18 mouse cellular contexts compared by ENCODE assay signal in the genomic region with DNA sequence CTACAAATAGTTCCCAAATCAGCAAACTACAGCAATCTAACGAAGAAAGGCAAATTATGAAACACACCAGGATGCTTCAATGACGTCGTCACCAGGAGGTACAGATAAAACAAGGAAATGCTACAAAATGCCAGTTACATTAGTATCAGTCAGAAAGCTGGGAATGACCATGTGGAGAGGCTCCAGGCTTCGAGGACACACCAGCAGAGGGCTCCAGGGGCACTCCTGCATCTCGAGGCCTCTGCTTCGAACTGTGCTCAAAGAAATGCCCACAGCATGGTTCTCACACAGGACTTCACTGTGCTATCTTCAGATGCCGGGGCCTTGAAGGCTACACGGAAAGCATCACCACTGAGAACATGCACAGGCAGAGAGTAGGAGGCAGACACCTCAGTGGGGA.
DNase-seq lines count a peak whose midpoint lies in the region; ATAC-seq and TF ChIP-seq lines count a peak whose summit lies in the region.
"Had no signal": no experiment of that assay in that cellular context is flagged by ENCODE, and none has a peak within 500 bp of the region (broad histone marks: within the 10 kb centered on the region; RNA-seq: fewer than 3 reads in every experiment).

No protein-coding gene starts in this region.

- intact Hi-C loops in heart, adult 2 months (cut with DNase I): no loop called here

- peaks cover 9% of the 10 kb centered on the region for H3K4me1 ChIP-seq in heart, adult 2 months (ENCODE audit: control insufficient read depth, insufficient read depth, low read length)
- H3K4me1 ChIP-seq in heart, embryonic 11.5 days (ENCODE audit: control insufficient read depth, insufficient read depth, low read length): peaks cover 15% of the 10 kb centered on the region
- peaks cover 11% of the 10 kb centered on the region; the same call in 1 of the 2 replicates for H3K4me1 ChIP-seq in liver, embryonic 12.5 days
- H3K4me1 ChIP-seq in stomach, postnatal 0 days (replicated peaks; ENCODE audit: control insufficient read depth, insufficient read depth): no peaks in the 10 kb centered on the region; the same call in 1 of the 2 replicates

- H3K36me3 ChIP-seq in heart, adult 2 months (ENCODE audit: control insufficient read depth, insufficient read depth, low read length): no peaks in the 10 kb centered on the region
- no peaks in the 10 kb centered on the region for H3K36me3 ChIP-seq in heart, embryonic 11.5 days (ENCODE audit: control insufficient read depth, insufficient read depth, low read length)
- peaks cover 19% of the 10 kb centered on the region for H3K36me3 ChIP-seq in liver, embryonic 12.5 days
- no peaks in the 10 kb centered on the region for H3K36me3 ChIP-seq in stomach, postnatal 0 days (ENCODE audit: control insufficient read depth, insufficient read depth, low read length)

- no peak for ATAC-seq in heart, embryonic 11.5 days (replicated peaks; ENCODE audit: insufficient number of reproducible peaks, low FRiP score, low TSS enrichment)
- no peak for ATAC-seq in liver, embryonic 12.5 days
- ATAC-seq in stomach, postnatal 0 days (ENCODE audit: low FRiP score, low TSS enrichment): no peak
- ATAC-seq: hindbrain, embryonic 16.5 days had no signal

- H3K4me2 ChIP-seq in heart, embryonic 11.5 days: no peak overlapping the region
- H3K4me2 ChIP-seq in liver, embryonic 12.5 days: no peak overlapping the region
- no peak overlapping the region for H3K4me2 ChIP-seq in stomach, postnatal 0 days (replicated peaks; ENCODE audit: low read depth)
- H3K4me2 ChIP-seq: heart, embryonic 12.5 days; midbrain, embryonic 11.5 days; neural tube, embryonic 13.5 days had no signal

- no peak for TF ChIP-seq EP300 in heart, adult 2 months (IDR thresholded peaks at IDR 0.05; ENCODE audit: insufficient read depth, low read depth, low read length)
- no peak for TF ChIP-seq EP300 in stomach, postnatal 0 days (optimal IDR thresholded peaks at IDR 0.05)

- H3K9me3 ChIP-seq in heart, embryonic 11.5 days (replicated peaks; ENCODE audit: control insufficient read depth, low read length): no peaks in the 10 kb centered on the region
- no peaks in the 10 kb centered on the region for H3K9me3 ChIP-seq in liver, embryonic 12.5 days (replicated peaks)
- H3K9me3 ChIP-seq in stomach, postnatal 0 days (ENCODE audit: control insufficient read depth, low read length): no peaks in the 10 kb centered on the region
- H3K9me3 ChIP-seq: heart, embryonic 12.5 days; neural tube, embryonic 13.5 days had no signal

- no peak overlapping the region for H3K9ac ChIP-seq in heart, adult 2 months (ENCODE audit: low read depth, low read length)
- no peak overlapping the region for H3K9ac ChIP-seq in heart, embryonic 11.5 days (ENCODE audit: low read depth, low read length)
- H3K9ac ChIP-seq in liver, embryonic 12.5 days: no peak overlapping the region
- no peak overlapping the region for H3K9ac ChIP-seq in stomach, postnatal 0 days (ENCODE audit: low read length)
- H3K9ac ChIP-seq: heart, embryonic 12.5 days; neural tube, embryonic 13.5 days had no signal

- no peak for TF ChIP-seq POLR2A in heart, adult 2 months (IDR thresholded peaks at IDR 0.05; ENCODE audit: insufficient read depth, low read depth, low read length)

- H3K27ac ChIP-seq in heart, adult 2 months: no peak overlapping the region
- H3K27ac ChIP-seq in heart, embryonic 11.5 days (ENCODE audit: low read depth, low read length): no peak overlapping the region
- 0 out of 2 replicates have a peak overlapping the region, but pooled peaks have one; percentile 25 for H3K27ac ChIP-seq in liver, embryonic 12.5 days
- H3K27ac ChIP-seq in stomach, postnatal 0 days (replicated peaks): no peak overlapping the region
- H3K27ac ChIP-seq: neural tube, embryonic 13.5 days had no signal

- no peaks in the 10 kb centered on the region for H3K79me2 ChIP-seq in heart, adult 2 months (replicated peaks; ENCODE audit: control insufficient read depth, insufficient read depth, low read length)

- peak; percentile 22 to 30 for DNase-seq in cerebellum, postnatal 10 days
- no peak for DNase-seq in cerebellum, adult 9-10 months
- no peak for DNase-seq in heart, adult 2 months
- DNase-seq in liver: no peak
- no peak for DNase-seq in stomach, postnatal 0 days (ENCODE audit: low spot score)
- DNase-seq: adrenal gland, postnatal 10 days; gastrocnemius, postnatal 25 days; lung, adult 18-20 months; lung, postnatal 4 days; right cerebral cortex, postnatal 14 days; thymus, postnatal 14 days had no signal

- WGBS in heart, adult 2 months: 59% methylated on average over 8 of the region's 8 CpGs
- 71% methylated on average over 8 of the region's 8 CpGs for WGBS in heart, embryonic 11.5 days (ENCODE audit: insufficient replicate concordance)
- WGBS in liver, embryonic 12.5 days (ENCODE audit: insufficient replicate concordance): 72% methylated on average over 8 of the region's 8 CpGs
- WGBS in stomach, postnatal 0 days: 80% methylated on average over 8 of the region's 8 CpGs

- TF ChIP-seq CTCF in heart, adult 2 months (IDR thresholded peaks at IDR 0.05): peak; percentile 40
- TF ChIP-seq CTCF in stomach, postnatal 0 days (IDR thresholded peaks at IDR 0.05; ENCODE audit: low read depth): peak; percentile 32

- no peaks in the 10 kb centered on the region for H3K27me3 ChIP-seq in heart, adult 2 months (ENCODE audit: control insufficient read depth, insufficient read depth, low read length)
- no peaks in the 10 kb centered on the region for H3K27me3 ChIP-seq in heart, embryonic 11.5 days (ENCODE audit: control insufficient read depth, insufficient read depth, low read length)
- no peaks in the 10 kb centered on the region for H3K27me3 ChIP-seq in liver, embryonic 12.5 days (replicated peaks)
- H3K27me3 ChIP-seq in stomach, postnatal 0 days (ENCODE audit: control insufficient read depth, insufficient read depth, low read length): no peaks in the 10 kb centered on the region
- H3K27me3 ChIP-seq: CH12.LX; heart, embryonic 12.5 days; neural tube, embryonic 13.5 days had no signal

- no peak overlapping the region for H3K4me3 ChIP-seq in heart, adult 2 months
- H3K4me3 ChIP-seq in heart, embryonic 11.5 days (ENCODE audit: low read depth, low read length): no peak overlapping the region
- no peak overlapping the region for H3K4me3 ChIP-seq in liver, embryonic 12.5 days
- no peak overlapping the region for H3K4me3 ChIP-seq in stomach, postnatal 0 days (ENCODE audit: low read depth, low read length)
- H3K4me3 ChIP-seq: heart, embryonic 12.5 days; neural tube, embryonic 13.5 days had no signal

Comparison
In these comparisons a context has a peak if more than half of its experiments do, and no peak if none do; other contexts are left out.
1. DNase-seq: peak in cerebellum, postnatal 10 days (2 of 2); none in cerebellum, adult 9-10 months (single experiment), heart, adult 2 months (0 of 2), liver (single experiment) and stomach, postnatal 0 days (single experiment).